Comparison of ENCODE assay signal across 10 mouse cellular contexts in the genomic region with DNA sequence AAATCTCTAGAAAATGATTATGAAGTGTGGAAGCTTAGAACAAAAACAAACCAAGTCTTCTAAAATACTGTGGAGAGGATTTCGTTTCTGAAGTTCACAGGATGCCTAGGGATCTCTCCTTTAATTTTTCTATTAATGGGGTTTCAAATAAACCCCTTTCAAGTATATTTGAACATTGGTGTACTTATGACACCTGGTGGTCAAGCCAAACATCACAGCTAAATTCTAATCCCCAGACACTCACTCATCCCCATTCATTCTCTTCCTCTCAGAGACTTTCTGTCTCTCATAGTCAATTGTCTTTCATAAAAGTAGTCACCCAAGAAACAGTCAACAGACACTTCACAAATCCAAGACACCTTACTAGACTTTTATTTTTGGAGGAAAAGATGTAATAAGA. TPM values are rescaled to one million over a fixed set of nuclear protein-coding genes. Genes with fewer than 3 reads are reported as not detected.
A peak's percentile ranks its signal among the peaks of the same experiment; 100 is the strongest.
DNase-seq lines count a peak whose midpoint lies in the region; ATAC-seq and TF ChIP-seq lines count a peak whose summit lies in the region.
"Had no signal": no experiment of that assay in that cellular context is flagged by ENCODE, and none has a peak within 500 bp of the region (broad histone marks: within the 10 kb centered on the region; RNA-seq: fewer than 3 reads in every experiment).

No protein-coding gene starts in this region.

- H3K9ac ChIP-seq in CH12.LX (ENCODE audit: insufficient read depth, low read depth) = no peak overlapping the region
- H3K9ac ChIP-seq in kidney, embryonic 14.5 days (ENCODE audit: low read depth, low read length) = no peak overlapping the region

- no peaks in the 10 kb centered on the region for H3K79me2 ChIP-seq in CH12.LX (replicated peaks; ENCODE audit: control insufficient read depth, extremely low read depth, insufficient read depth, poor library complexity, severe bottlenecking)

- no peaks in the 10 kb centered on the region for H3K36me3 ChIP-seq in CH12.LX (replicated peaks in 1 of 2; ENCODE audit: control insufficient read depth in 1 of 2, insufficient read depth in 1 of 2, low read length in 1 of 2)
- no peaks in the 10 kb centered on the region for H3K36me3 ChIP-seq in kidney, embryonic 14.5 days (ENCODE audit: control insufficient read depth, insufficient read depth, low read length)

- no peaks in the 10 kb centered on the region for H3K9me3 ChIP-seq in CH12.LX (replicated peaks; ENCODE audit: low read length)
- H3K9me3 ChIP-seq in kidney, embryonic 14.5 days (ENCODE audit: control insufficient read depth, low read length) = no peaks in the 10 kb centered on the region
- H3K9me3 ChIP-seq: megakaryocyte, embryonic 14.5 days had no signal

- no peak overlapping the region for H3K4me3 ChIP-seq in layer of hippocampus, adult 2 months
- H3K4me3 ChIP-seq in CH12.LX (replicated peaks in 1 of 3; ENCODE audit: low read depth in 2 of 3, low read length in 2 of 3, poor library complexity in 1 of 3) = no peak overlapping the region
- no peak overlapping the region for H3K4me3 ChIP-seq in kidney, embryonic 14.5 days (ENCODE audit: low read length)
- H3K4me3 ChIP-seq: megakaryocyte, embryonic 14.5 days had no signal

- no peaks in the 10 kb centered on the region for H3K27me3 ChIP-seq in CH12.LX (replicated peaks)
- H3K27me3 ChIP-seq in kidney, embryonic 14.5 days (ENCODE audit: control insufficient read depth, insufficient read depth, low read length) = no peaks in the 10 kb centered on the region
- H3K27me3 ChIP-seq: megakaryocyte, embryonic 14.5 days had no signal

- no peak for ATAC-seq in kidney, embryonic 14.5 days (ENCODE audit: low FRiP score, low TSS enrichment)

- peak; percentile 75 for TF ChIP-seq CTCF in layer of hippocampus, adult 2 months (conservative IDR thresholded peaks at IDR 0.05)
- peak in 1 of 2 experiments; percentile 69; a peak in 2 of 4 replicates for TF ChIP-seq CTCF in CH12.LX (conservative IDR thresholded peaks at IDR 0.05 in 1 of 2, IDR thresholded peaks at IDR 0.05 in 1 of 2; ENCODE audit: low read depth in 2 of 2, low read length in 2 of 2)

- no peak for TF ChIP-seq EP300 in CH12.LX (IDR thresholded peaks at IDR 0.05; ENCODE audit: low read length)

- in situ Hi-C loops in CH12.LX (cut with MboI; ENCODE audit: low pct_ligation_motif_present, low pct_unique_long_range_greater_than_20kb, low sequenced_read_pairs) = loop anchor here (25.0 kb wide), 3 partner anchors 156 to 356 kb away; no protein-coding TSS in a partner anchor

- H3K4me2 ChIP-seq in CH12.LX (ENCODE audit: insufficient read depth, low read depth, poor library complexity, severe bottlenecking) = no peak overlapping the region
- H3K4me2 ChIP-seq in kidney, embryonic 14.5 days (replicated peaks; ENCODE audit: low read depth, low read length) = no peak overlapping the region

- peak; percentile 75 for TF ChIP-seq RAD21 in CH12.LX (IDR thresholded peaks at IDR 0.05; ENCODE audit: low read depth, low read length)

- WGBS in kidney, embryonic 14.5 days = 7% methylated on average over 1 of the region's 1 CpGs

- no peak overlapping the region for H3K27ac ChIP-seq in layer of hippocampus, adult 2 months
- H3K27ac ChIP-seq in CH12.LX (ENCODE audit: insufficient read depth, low read depth) = no peak overlapping the region
- H3K27ac ChIP-seq in kidney, embryonic 14.5 days (ENCODE audit: low read depth, low read length) = no peak overlapping the region

- peak; percentile 9 to 20 for DNase-seq in cerebellum, postnatal 14 days
- no peak for DNase-seq in cerebellum, postnatal 36 days
- DNase-seq in layer of hippocampus, adult 2 months (ENCODE audit: low spot score in 2 of 2) = peak in 1 of 2 experiments; percentile 22
- no peak for DNase-seq in layer of hippocampus, adult 9-11 months
- no peak for DNase-seq in CH12.LX (ENCODE audit: extremely low read depth)
- peak; percentile 8 to 20 for DNase-seq in layer of hippocampus, postnatal 10 days (ENCODE audit: low spot score in 2 of 2)
- no peak for DNase-seq in spleen, postnatal 4 days (ENCODE audit: low spot score in 2 of 2)
- DNase-seq: spleen, adult 18-20 months had no signal

- no peaks in the 10 kb centered on the region for H3K4me1 ChIP-seq in CH12.LX (ENCODE audit: control insufficient read depth in 1 of 2, insufficient read depth in 2 of 2)
- H3K4me1 ChIP-seq in kidney, embryonic 14.5 days (ENCODE audit: control insufficient read depth, insufficient read depth, low read length) = no peaks in the 10 kb centered on the region
- H3K4me1 ChIP-seq: megakaryocyte, embryonic 14.5 days had no signal

- dilution Hi-C loops in CH12.LX (cut with MboI; ENCODE audit: extremely low pct_ligation_motif_present, extremely low pct_unique_long_range_greater_than_20kb, low sequenced_read_pairs) = no loop called here

- no peak for TF ChIP-seq POLR2A in CH12.LX (IDR thresholded peaks at IDR 0.05; ENCODE audit: low read depth, low read length)

TF ChIP-seq in CH12.LX, 34 proteins besides CTCF, POLR2A, EP300 and RAD21:
- TF ChIP-seq TBP (conservative IDR thresholded peaks at IDR 0.05; ENCODE audit: low read depth, low read length) (no peak), NRF1 (IDR thresholded peaks at IDR 0.05; ENCODE audit: low read depth, low read length) (no peak), CHD1 (IDR thresholded peaks at IDR 0.05; ENCODE audit: low read depth, low read length) (no peak), E2F4 (IDR thresholded peaks at IDR 0.05; ENCODE audit: insufficient replicate concordance, low read depth, low read length) (no peak), SMC3 (IDR thresholded peaks at IDR 0.05; ENCODE audit: low read depth, low read length) (peak; percentile 71), PAX5 (IDR thresholded peaks at IDR 0.05; ENCODE audit: low read length) (no peak), GABPA (IDR thresholded peaks at IDR 0.05; ENCODE audit: insufficient replicate concordance, low read depth, low read length) (no peak), MYC (IDR thresholded peaks at IDR 0.05; ENCODE audit: low read depth, low read length) (no peak), MAFK (IDR thresholded peaks at IDR 0.05; ENCODE audit: insufficient replicate concordance, low read length) (no peak), ZNF384 (IDR thresholded peaks at IDR 0.05; ENCODE audit: low read depth, low read length) (no peak), JUND (conservative IDR thresholded peaks at IDR 0.05; ENCODE audit: low read depth, low read length) (no peak), ZC3H11A (IDR thresholded peaks at IDR 0.05; ENCODE audit: low read depth, low read length) (peak; percentile 12), UBTF (IDR thresholded peaks at IDR 0.05; ENCODE audit: low read depth, low read length) (no peak)

RNA-seq across cellular contexts. Expression of gene P2ry10b, which starts 19.6 kb away (rescaled TPM):
- under 1 TPM; 0.23 to 0.66 TPM for total RNA-seq in layer of hippocampus, adult 2 months (2021)
- total RNA-seq in CH12.LX (2012; rRNA removed) (1.0 and 1.2 TPM in 2 replicates), CH12.LX (2014; rRNA removed) (2.7 and 4.3 TPM in 2 replicates)
- polyA plus RNA-seq in CH12.LX (2012; ENCODE audit: insufficient read length, low read depth) = 1.3 and 1.4 TPM in 2 replicates
- under 1 TPM; 0.31 to 0.85 TPM for total RNA-seq in layer of hippocampus, postnatal 10 days (2021)
- 0.47 and 0.72 TPM in 2 replicates for polyA plus RNA-seq in kidney, embryonic 14.5 days (2014; fragmentation: Nextera tagmentation; extraction: Ambion mirVana)

Comparison
In these comparisons a context has a peak if more than half of its experiments do, and no peak if none do; other contexts are left out.
1. DNase-seq: peak in cerebellum, postnatal 14 days (2 of 2) and layer of hippocampus, postnatal 10 days (2 of 2); none in cerebellum, postnatal 36 days (0 of 2), layer of hippocampus, adult 9-11 months (single experiment), CH12.LX (single experiment) and spleen, postnatal 4 days (0 of 2).